Mouse (Mus musculus) heart, adult 10 weeks (tissue): ENCODE results near the gene Gucy2f. TPM values are rescaled to one million over a fixed set of nuclear protein-coding genes. Genes with fewer than 3 reads are reported as not detected.

Source experiments
- polyA plus RNA-seq: library from polyadenylated mRNA; stranded (reverse); fragments of 350-450 nt; fragmentation: Illumina TruSeq; extraction: RNeasy Lipid Tissue Mini Kit (QIAGEN cat#74804); gene quantifications from one replicate; pipeline ENCODE4 v1.2.3, GENCODE M21; 2014; ENCODE audit warnings: low read depth, low replicate concordance

Gene Gucy2f
- polyA plus RNA-seq = not detected

GRCm38 (mm10) chrX:142196831-142197230 is at the start of gene Gucy2f:
Gene Gucy2f, minus strand, starts transcription at chrX:142196931.

GRCm38 (mm10) chrX:142226542-142226941 is 29.8 kb upstream of the Gucy2f start, which contains the start of gene Nxt2:
Gene Nxt2, plus strand, starts transcription at chrX:142226770.

Other genes with a start within 250 kb of the Gucy2f start
- gene Nxt2, start 29.8 kb upstream of the Gucy2f start, polyA plus RNA-seq = 8.4 TPM
- not detected for gene Kcne1l, start 109.4 kb upstream of the Gucy2f start, polyA plus RNA-seq
- gene Acsl4, start 193.6 kb upstream of the Gucy2f start, polyA plus RNA-seq = 8.6 TPM